Mouse (Mus musculus) embryonic facial prominence, embryonic 13.5 days (tissue): ENCODE results near the gene Tnnc1. TPM values are rescaled to one million over a fixed set of nuclear protein-coding genes. Genes with fewer than 3 reads are reported as not detected.

Experiments used
- ATAC-seq: fragments of 200-750 bp; cut with Nextera tagmentation; 2 replicates; pipeline ENCODE4 v1.8.0; 2017; ENCODE audit warnings: low read depth; ENCODE audit not compliant: insufficient number of reproducible peaks, insufficient read depth, low FRiP score, low TSS enrichment
- H3K27ac ChIP-seq: fragments of 300-500 bp; sonication (generic); 2 replicates; pipeline ENCODE4 v1.5.1; 2015; ENCODE audit warnings: moderate library complexity, mild to moderate bottlenecking, inconsistent platforms
- H3K27me3 ChIP-seq: fragments of 300-500 bp; sonication (generic); 2 replicates; pipeline ENCODE4 v1.6.1; 2015; ENCODE audit warnings: mild to moderate bottlenecking, inconsistent platforms
- H3K36me3 ChIP-seq: fragments of 300-500 bp; sonication (generic); 2 replicates; pipeline ENCODE4 v1.6.1; 2015; ENCODE audit warnings: mild to moderate bottlenecking, inconsistent platforms
- H3K4me1 ChIP-seq: fragments of 300-500 bp; sonication (generic); 2 replicates; pipeline ENCODE4 v1.6.1; 2015; ENCODE audit warnings: inconsistent platforms
- H3K4me2 ChIP-seq: fragments of 300-500 bp; sonication (generic); 2 replicates; pipeline ENCODE4 v1.6.1; 2015; ENCODE audit warnings: moderate library complexity, mild to moderate bottlenecking, inconsistent platforms
- H3K4me3 ChIP-seq: fragments of 300-500 bp; sonication (generic); 2 replicates; pipeline ENCODE4 v1.5.1; 2015; ENCODE audit warnings: mild to moderate bottlenecking, inconsistent platforms
- H3K9ac ChIP-seq: fragments of 300-500 bp; sonication (generic); 2 replicates; pipeline ENCODE4 v1.6.1; 2015; ENCODE audit warnings: mild to moderate bottlenecking, inconsistent platforms
- H3K9me3 ChIP-seq: fragments of 300-500 bp; sonication (generic); 2 replicates; pipeline ENCODE4 v1.6.1; 2016; ENCODE audit warnings: inconsistent platforms
- WGBS: fragments of 180-500 bp; shearing (Covaris S2); methylation state at CpG from one replicate; pipeline ENCODE4 v1.1.7; 2015; ENCODE audit warnings: mixed read lengths; 5-methylcytosine and 5-hydroxymethylcytosine counted together
- polyA plus RNA-seq: library from polyadenylated mRNA; unstranded; fragments of >200 nt; fragmentation: Nextera tagmentation; extraction: Ambion mirVana; gene quantifications from 2 replicates; pipeline ENCODE4 v1.2.1, GENCODE M21; 2015

Tnnc1 gene
- polyA plus RNA-seq, 1 experiment from 2014 or later: 34.6 TPM

- no peaks in the 10 kb centered on the region for H3K27me3 ChIP-seq
- 86% methylated on average over 3 of the region's 3 CpGs for WGBS
- no peak overlapping the region for H3K4me2 ChIP-seq
- no peaks in the 10 kb centered on the region for H3K9me3 ChIP-seq
- H3K4me3 ChIP-seq: no peak overlapping the region
- ATAC-seq: no peak
- peaks cover 85% of the 10 kb centered on the region for H3K36me3 ChIP-seq
- no peak overlapping the region for H3K27ac ChIP-seq
- H3K4me1 ChIP-seq: peaks cover 22% of the 10 kb centered on the region
- no peak overlapping the region for H3K9ac ChIP-seq
These were observed 8.1 kb upstream of the Tnnc1 start for GRCm38 (mm10) chr14:31200038-31200437.

DNA sequence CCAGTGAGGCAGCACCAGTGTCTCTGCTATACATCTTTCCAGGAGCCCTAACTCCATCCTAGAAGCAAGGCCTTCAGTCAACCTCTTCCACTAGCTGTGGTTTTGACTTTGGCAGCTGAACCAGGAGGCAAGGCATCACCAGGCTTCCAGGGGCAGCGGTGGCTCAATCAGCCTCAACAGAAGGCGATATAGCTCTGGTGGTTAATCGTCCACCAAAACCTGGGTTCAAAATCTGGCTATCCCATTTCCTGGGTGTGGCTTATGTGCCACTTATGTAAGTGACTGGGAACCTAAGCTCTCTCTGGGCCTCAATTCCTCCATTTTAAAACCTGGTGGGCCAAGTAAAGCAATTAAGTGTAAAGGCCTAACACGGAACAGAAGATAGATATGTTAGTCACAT lies 3.3 kb upstream of the Tnnc1 start:
- Histone ChIP-seq H3K27ac (peak overlapping the region; percentile 91; the same call in 1 of the 2 replicates), H3K9me3 (no peaks in the 10 kb centered on the region), H3K36me3 (peaks cover 48% of the 10 kb centered on the region), H3K4me1 (peaks cover 24% of the 10 kb centered on the region), H3K9ac (peak overlapping the region; percentile 94), H3K4me3 (peak overlapping the region; percentile 77), H3K27me3 (no peaks in the 10 kb centered on the region), H3K4me2 (peak overlapping the region; percentile 89)
- 62% methylated on average over 4 of the region's 4 CpGs for WGBS
- no peak for ATAC-seq

DNA sequence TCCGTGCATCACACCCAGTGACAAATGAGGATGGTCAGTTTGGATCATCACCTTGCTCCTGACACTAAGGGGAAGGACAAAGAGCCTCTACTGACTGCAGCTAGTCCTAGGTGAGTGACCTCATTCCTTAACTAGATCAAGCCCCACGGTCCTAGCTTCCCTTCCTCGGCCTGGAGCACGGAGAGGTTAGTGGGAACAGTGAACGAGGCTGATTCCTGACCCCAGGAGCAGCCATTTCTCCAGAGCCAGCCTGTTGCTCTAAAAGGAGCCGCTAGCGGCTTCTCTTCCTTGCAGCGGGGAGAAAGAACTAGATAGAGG lies 2.9 kb upstream of the Tnnc1 start:
- Histone ChIP-seq H3K27ac (peak overlapping the region; percentile 91), H3K4me1 (peaks cover 24% of the 10 kb centered on the region), H3K4me3 (peak overlapping the region; percentile 77), H3K4me2 (peak overlapping the region; percentile 89), H3K27me3 (no peaks in the 10 kb centered on the region), H3K9ac (peak overlapping the region; percentile 94), H3K36me3 (peaks cover 45% of the 10 kb centered on the region), H3K9me3 (no peaks in the 10 kb centered on the region)
- no peak for ATAC-seq
- WGBS: 14% methylated on average over 8 of the region's 8 CpGs

DNA sequence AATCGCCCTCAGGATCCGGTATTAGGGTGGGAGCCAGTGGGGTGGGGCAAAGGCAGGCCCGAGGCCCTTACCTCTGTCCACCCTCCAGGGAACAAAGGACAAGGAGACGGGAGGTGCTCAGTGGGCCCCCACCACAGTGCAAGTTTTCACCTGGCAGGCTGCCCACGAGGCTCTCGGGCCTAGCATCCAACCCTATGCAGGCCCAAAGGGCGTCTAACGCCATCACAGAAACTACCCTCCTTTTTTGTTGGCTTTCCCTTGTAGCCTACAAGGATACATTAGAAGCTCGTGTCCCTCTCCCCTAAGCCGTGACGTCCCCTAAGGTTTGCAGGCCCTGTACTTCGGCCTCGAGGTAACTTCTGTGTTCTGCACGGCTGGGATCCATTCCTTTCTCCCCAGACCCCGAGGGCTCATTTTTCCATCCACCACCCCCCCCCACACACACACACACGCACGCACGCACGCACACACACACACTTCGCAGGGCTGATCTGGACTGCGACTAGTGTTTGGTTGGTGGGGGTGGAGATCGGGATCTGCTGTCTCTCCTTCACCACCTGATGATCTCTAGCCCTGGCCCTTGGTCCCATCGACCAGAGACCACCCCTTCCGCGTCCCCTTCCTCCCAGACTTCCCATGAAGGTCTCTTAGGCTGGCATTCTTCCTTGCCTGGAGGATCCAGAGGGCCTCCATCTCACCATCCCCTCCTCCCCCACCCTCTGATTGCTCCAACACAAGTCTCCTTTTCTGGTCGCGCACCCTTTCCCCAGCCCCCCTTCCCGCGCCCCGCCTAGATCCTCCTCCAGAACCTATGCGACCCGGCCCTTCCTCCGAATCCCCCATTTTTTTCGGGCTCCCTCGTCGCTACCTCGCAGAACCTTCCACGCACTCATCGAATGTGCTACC lies 2.3 kb upstream of the Tnnc1 start:
- peak overlapping the region; percentile 89 for H3K4me2 ChIP-seq
- peak overlapping the region; percentile 91 for H3K27ac ChIP-seq
- H3K4me3 ChIP-seq: peak overlapping the region; percentile 77
- H3K9ac ChIP-seq: peak overlapping the region; percentile 94
- peaks cover 24% of the 10 kb centered on the region for H3K4me1 ChIP-seq
- WGBS: under 1% methylated on average over 39 of the region's 39 CpGs
- H3K27me3 ChIP-seq: no peaks in the 10 kb centered on the region
- no peaks in the 10 kb centered on the region for H3K9me3 ChIP-seq
- ATAC-seq: peak; percentile 49
- H3K36me3 ChIP-seq: peaks cover 39% of the 10 kb centered on the region

DNA sequence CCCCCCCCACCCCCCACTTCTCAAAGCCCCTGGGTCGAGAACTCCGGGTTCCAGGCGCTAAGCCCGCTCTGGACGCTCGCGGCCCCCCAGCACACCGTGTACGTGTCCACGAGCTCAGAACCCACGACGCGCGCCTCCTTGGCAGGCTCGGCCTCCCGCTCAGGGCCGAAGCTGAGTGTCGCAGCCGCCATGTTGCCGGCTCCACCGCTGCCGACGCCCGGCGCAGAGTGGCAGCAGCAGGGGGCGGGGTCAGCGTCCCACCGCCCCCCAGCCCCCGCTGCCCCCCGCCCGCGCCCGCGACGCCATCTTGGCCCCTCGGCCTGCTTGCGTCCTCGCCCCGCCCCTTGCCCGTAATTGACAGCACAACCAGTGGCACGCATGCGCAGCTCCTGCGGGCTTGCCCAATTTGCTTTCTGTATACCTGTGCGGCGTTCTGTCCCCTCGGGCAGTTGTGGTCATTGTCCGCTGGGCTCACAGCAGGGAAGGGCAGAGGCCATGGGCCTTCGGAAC lies 1.6 kb upstream of the Tnnc1 start:
- peak; percentile 54; the same call in 1 of the 2 replicates for ATAC-seq
- peak overlapping the region; percentile 77 for H3K4me3 ChIP-seq
- WGBS: under 1% methylated on average over 43 of the region's 48 CpGs

DNA sequence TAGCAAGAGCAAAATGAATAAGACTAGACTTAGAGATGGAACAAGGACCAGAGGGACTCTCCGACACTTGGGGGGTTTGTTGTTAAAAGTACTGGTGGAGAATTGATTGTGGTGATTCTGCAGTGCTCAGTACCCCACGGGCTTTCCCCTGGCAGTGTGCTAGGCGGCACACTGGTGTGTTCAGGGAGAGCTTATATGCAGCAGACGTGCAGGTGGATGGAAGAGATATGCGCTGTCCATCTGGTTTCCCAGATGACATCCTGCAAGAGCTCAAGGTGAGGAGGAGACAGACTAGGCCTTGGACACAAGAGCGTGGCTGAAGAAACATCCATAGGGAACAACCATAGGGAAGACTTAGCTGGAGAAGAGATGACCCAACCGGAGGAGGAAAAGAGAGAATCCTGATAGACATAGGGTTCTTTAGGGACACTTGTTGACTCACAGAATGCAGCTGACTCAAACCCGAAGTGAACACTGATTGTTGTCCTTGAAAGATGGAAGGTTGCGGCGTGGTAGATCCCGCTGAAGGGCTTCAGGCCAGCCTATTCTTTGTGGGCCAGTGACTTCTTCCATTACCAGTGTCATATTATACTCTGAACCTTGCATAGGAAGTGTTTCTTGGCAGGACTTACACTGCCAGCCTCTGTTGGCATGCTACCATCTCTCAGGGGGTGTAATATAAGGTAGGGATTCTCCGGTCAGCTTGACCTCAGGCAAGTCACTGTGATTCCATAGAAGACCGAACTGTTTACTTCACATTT lies 862 bp upstream of the Tnnc1 start:
- H3K4me2 ChIP-seq: peak overlapping the region; percentile 89
- 0 out of 2 replicates have a peak, but pooled peaks have one; percentile 0 for ATAC-seq
- 0 out of 2 replicates have a peak overlapping the region, but pooled peaks have one; percentile 91 for H3K27ac ChIP-seq
- H3K4me1 ChIP-seq: peaks cover 25% of the 10 kb centered on the region
- peaks cover 26% of the 10 kb centered on the region for H3K36me3 ChIP-seq
- 76% methylated on average over 13 of the region's 13 CpGs for WGBS
- H3K4me3 ChIP-seq: peak overlapping the region; percentile 77
- H3K9ac ChIP-seq: peak overlapping the region; percentile 94
- H3K27me3 ChIP-seq: no peaks in the 10 kb centered on the region
- H3K9me3 ChIP-seq: no peaks in the 10 kb centered on the region

More for the DNA sequence above, 1.6 kb upstream of the Tnnc1 start:
- no peaks in the 10 kb centered on the region for H3K9me3 ChIP-seq
- peaks cover 24% of the 10 kb centered on the region for H3K4me1 ChIP-seq
- peak overlapping the region; percentile 94 for H3K9ac ChIP-seq
- H3K27ac ChIP-seq: peak overlapping the region; percentile 91
- H3K27me3 ChIP-seq: no peaks in the 10 kb centered on the region
- peak overlapping the region; percentile 89 for H3K4me2 ChIP-seq
- H3K36me3 ChIP-seq: peaks cover 33% of the 10 kb centered on the region

DNA sequence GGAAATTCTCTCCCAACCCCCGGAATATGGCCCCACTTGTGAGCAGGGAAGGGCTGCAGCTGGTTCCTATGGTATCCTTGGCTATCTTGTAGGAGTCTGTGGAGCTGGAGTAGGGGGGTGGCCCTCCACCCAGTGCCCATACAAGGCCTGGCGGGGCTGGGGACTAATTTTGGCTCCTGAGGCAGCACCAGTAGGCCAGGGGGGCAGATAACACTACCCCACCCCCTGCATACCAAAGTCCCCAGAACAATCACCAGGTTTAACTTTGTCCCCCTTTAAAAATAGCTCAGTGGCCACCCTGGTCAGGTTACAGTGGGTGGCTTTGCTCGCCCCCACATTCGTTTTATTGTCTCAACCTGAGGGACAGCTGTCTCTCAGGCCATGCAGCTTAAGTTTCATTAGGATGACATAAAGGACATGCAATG lies 1.0 kb downstream of the Tnnc1 start:
- H3K4me1 ChIP-seq: peaks cover 27% of the 10 kb centered on the region
- H3K4me3 ChIP-seq: no peak overlapping the region
- H3K4me2 ChIP-seq: no peak overlapping the region
- no peaks in the 10 kb centered on the region for H3K27me3 ChIP-seq
- H3K27ac ChIP-seq: no peak overlapping the region
- H3K36me3 ChIP-seq: peaks cover 7% of the 10 kb centered on the region
- no peaks in the 10 kb centered on the region for H3K9me3 ChIP-seq
- WGBS: 65% methylated on average over 4 of the region's 4 CpGs
- ATAC-seq: no peak
- H3K9ac ChIP-seq: 0 out of 2 replicates have a peak overlapping the region, but pooled peaks have one; percentile 2

GRCm38 (mm10) chr14:31211854-31212253 lies 3.7 kb downstream of the Tnnc1 start:
- no peaks in the 10 kb centered on the region for H3K36me3 ChIP-seq
- H3K9ac ChIP-seq: no peak overlapping the region
- H3K4me3 ChIP-seq: no peak overlapping the region
- 88% methylated on average over 6 of the region's 6 CpGs for WGBS
- no peak overlapping the region for H3K27ac ChIP-seq
- ATAC-seq: no peak
- H3K4me1 ChIP-seq: peaks cover 23% of the 10 kb centered on the region
- H3K4me2 ChIP-seq: no peak overlapping the region
- no peaks in the 10 kb centered on the region for H3K9me3 ChIP-seq
- H3K27me3 ChIP-seq: no peaks in the 10 kb centered on the region

DNA sequence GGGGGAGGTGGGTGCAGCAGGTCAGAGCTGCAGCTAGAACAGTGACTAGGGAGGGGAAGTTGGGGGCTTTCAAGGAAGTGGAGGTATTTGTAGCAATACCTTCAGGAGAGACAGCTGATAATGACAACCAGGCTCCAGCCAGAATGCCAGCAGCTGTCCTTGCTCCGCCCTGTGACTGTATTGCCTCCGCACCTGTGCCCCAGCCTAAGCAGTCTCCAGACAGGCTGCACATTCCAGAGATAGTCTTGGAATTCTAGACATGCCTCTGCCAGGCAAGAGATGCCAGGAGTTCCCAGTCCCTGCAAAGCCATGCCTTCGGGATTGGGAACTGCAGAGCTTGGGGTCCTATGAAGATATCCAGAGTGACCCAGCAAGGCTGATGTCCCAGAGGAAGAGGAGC lies 4.4 kb downstream of the Tnnc1 start:
- H3K4me3 ChIP-seq: no peak overlapping the region
- H3K4me1 ChIP-seq: peaks cover 22% of the 10 kb centered on the region
- H3K9ac ChIP-seq: no peak overlapping the region
- H3K9me3 ChIP-seq: no peaks in the 10 kb centered on the region
- no peak overlapping the region for H3K4me2 ChIP-seq
- WGBS: 62% methylated on average over 3 of the region's 3 CpGs
- no peaks in the 10 kb centered on the region for H3K27me3 ChIP-seq
- ATAC-seq: no peak
- H3K36me3 ChIP-seq: no peaks in the 10 kb centered on the region
- no peak overlapping the region for H3K27ac ChIP-seq

DNA sequence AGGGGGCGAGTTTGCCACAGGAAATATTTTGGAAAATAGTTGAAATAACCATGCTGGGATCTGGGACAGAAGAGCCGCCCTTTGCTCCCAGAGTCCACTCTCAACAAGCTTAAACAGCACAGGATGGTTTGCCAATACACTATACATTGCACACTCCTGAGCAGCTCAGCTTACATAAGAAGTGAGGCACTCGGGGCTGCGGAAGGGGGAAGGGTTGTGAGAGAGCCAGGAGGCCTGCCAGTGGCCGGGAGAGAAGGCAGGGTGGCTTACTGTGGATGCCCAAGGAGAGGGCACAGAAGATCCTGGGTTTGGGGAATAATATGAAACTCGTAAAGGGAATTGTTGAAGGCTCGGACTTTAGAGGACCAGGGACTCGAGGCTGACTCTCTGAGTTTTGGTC lies 5.8 kb downstream of the Tnnc1 start:
- Histone ChIP-seq H3K4me2 (no peak overlapping the region), H3K27me3 (no peaks in the 10 kb centered on the region), H3K4me1 (peaks cover 27% of the 10 kb centered on the region), H3K9me3 (no peaks in the 10 kb centered on the region), H3K4me3 (no peak overlapping the region), H3K36me3 (no peaks in the 10 kb centered on the region), H3K27ac (no peak overlapping the region), H3K9ac (no peak overlapping the region)
- no peak for ATAC-seq
- 60% methylated on average over 8 of the region's 8 CpGs for WGBS

DNA sequence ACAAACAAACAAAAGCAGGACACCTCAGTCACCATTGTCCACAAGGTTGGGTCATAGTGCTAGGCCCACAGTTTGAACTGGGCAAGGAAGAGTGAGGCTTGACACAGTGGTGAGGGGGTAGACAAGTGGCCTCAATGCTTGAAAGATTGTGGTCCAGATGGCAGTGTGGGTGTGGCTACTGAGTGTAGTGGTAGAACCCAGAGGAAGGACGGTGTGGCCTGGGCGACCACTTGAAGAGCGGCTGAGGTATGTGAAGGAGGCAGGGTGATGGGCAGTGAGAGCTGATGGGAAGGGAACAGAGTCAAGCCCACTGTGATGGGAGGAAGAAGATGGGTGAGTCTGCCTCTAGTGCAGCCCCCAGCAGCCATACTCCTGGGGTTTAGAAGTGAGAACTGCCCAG lies 6.6 kb downstream of the Tnnc1 start:
- no peaks in the 10 kb centered on the region for H3K27me3 ChIP-seq
- H3K9ac ChIP-seq: no peak overlapping the region
- H3K9me3 ChIP-seq: no peaks in the 10 kb centered on the region
- ATAC-seq: no peak
- peaks cover 27% of the 10 kb centered on the region for H3K4me1 ChIP-seq
- no peak overlapping the region for H3K4me2 ChIP-seq
- H3K4me3 ChIP-seq: no peak overlapping the region
- H3K36me3 ChIP-seq: no peaks in the 10 kb centered on the region
- WGBS: 89% methylated on average over 3 of the region's 3 CpGs
- H3K27ac ChIP-seq: no peak overlapping the region
